Mouse (Mus musculus): ENCODE measurements around the gene Mbnl2. TPM values are rescaled to one million over a fixed set of nuclear protein-coding genes. Genes with fewer than 3 reads are reported as not detected.

Mbnl2 gene
- total RNA-seq, 1 experiment = 33.4 TPM

GRCm38 (mm10) chr14:120432773-120433172 lies 157.3 kb downstream of the Mbnl2 start:
- in situ Hi-C loops (cut with MboI; ENCODE audit: low sequenced_read_pairs in 2 of 2, unreplicated experiment in 2 of 2) = no loop called here

GRCm38 (mm10) chr14:120433931-120434398 lies 158.5 kb downstream of the Mbnl2 start:
- no peak for DNase-seq (ENCODE audit: low read depth, low spot score)
- Histone ChIP-seq H3K9me3 (ENCODE audit: control insufficient read depth, insufficient read depth, low read depth, low read length) (no peaks in the 10 kb centered on the region), H3K9ac (ENCODE audit: insufficient read depth, low read depth, low read length, poor library complexity, severe bottlenecking) (no peak overlapping the region), H3K36me3 (ENCODE audit: control insufficient read depth, insufficient read depth, low read length, poor library complexity, severe bottlenecking) (no peaks in the 10 kb centered on the region), H3K4me3 (ENCODE audit: insufficient read depth in 1 of 2, low read depth in 1 of 2, low read length in 2 of 2, poor library complexity in 1 of 2, severe bottlenecking in 1 of 2) (no peak overlapping the region), H3K27ac (ENCODE audit: insufficient read depth, low read depth, low read length, poor library complexity, severe bottlenecking) (no peak overlapping the region), H3K4me1 (ENCODE audit: control insufficient read depth in 2 of 2, insufficient read depth in 2 of 2, low read length in 2 of 2, poor library complexity in 1 of 2) (no peaks in the 10 kb centered on the region)
- TF ChIP-seq HCFC1 (IDR thresholded peaks at IDR 0.05; ENCODE audit: borderline replicate concordance, insufficient read depth, low read length) = no peak
- TF ChIP-seq ZNF384 (IDR thresholded peaks at IDR 0.05; ENCODE audit: low read depth, low read length) = no peak
- TF ChIP-seq ZC3H11A (IDR thresholded peaks at IDR 0.05; ENCODE audit: borderline replicate concordance, low read depth, low read length) = no peak
- TF ChIP-seq CHD2 (IDR thresholded peaks at IDR 0.05; ENCODE audit: low read depth, low read length) = no peak
- no peak for TF ChIP-seq MAFK (IDR thresholded peaks at IDR 0.05; ENCODE audit: insufficient read depth, low read depth, low read length)
- in situ Hi-C loops (cut with MboI; ENCODE audit: low sequenced_read_pairs in 2 of 2, unreplicated experiment in 2 of 2) = no loop called here

More at GRCm38 (mm10) chr14:120432773-120433172, 157.3 kb downstream of the Mbnl2 start:
- DNase-seq (ENCODE audit: low read depth, low spot score) = peak; percentile 12
- Histone ChIP-seq H3K36me3 (ENCODE audit: control insufficient read depth, insufficient read depth, low read length, poor library complexity, severe bottlenecking) (no peaks in the 10 kb centered on the region), H3K27ac (ENCODE audit: insufficient read depth, low read depth, low read length, poor library complexity, severe bottlenecking) (no peak overlapping the region), H3K4me3 (ENCODE audit: insufficient read depth in 1 of 2, low read depth in 1 of 2, low read length in 2 of 2, poor library complexity in 1 of 2, severe bottlenecking in 1 of 2) (no peak overlapping the region), H3K9ac (ENCODE audit: insufficient read depth, low read depth, low read length, poor library complexity, severe bottlenecking) (no peak overlapping the region), H3K9me3 (ENCODE audit: control insufficient read depth, insufficient read depth, low read depth, low read length) (no peaks in the 10 kb centered on the region), H3K4me1 (ENCODE audit: control insufficient read depth in 2 of 2, insufficient read depth in 2 of 2, low read length in 2 of 2, poor library complexity in 1 of 2) (no peaks in the 10 kb centered on the region)
- TF ChIP-seq ZNF384 (IDR thresholded peaks at IDR 0.05; ENCODE audit: low read depth, low read length) (no peak), MAFK (IDR thresholded peaks at IDR 0.05; ENCODE audit: insufficient read depth, low read depth, low read length) (no peak), CHD2 (IDR thresholded peaks at IDR 0.05; ENCODE audit: low read depth, low read length) (no peak), HCFC1 (IDR thresholded peaks at IDR 0.05; ENCODE audit: borderline replicate concordance, insufficient read depth, low read length) (no peak), ZC3H11A (IDR thresholded peaks at IDR 0.05; ENCODE audit: borderline replicate concordance, low read depth, low read length) (no peak)

- Histone ChIP-seq H3K27ac (ENCODE audit: insufficient read depth, low read depth, low read length, poor library complexity, severe bottlenecking) (no peak overlapping the region), H3K9me3 (ENCODE audit: control insufficient read depth, insufficient read depth, low read depth, low read length) (no peaks in the 10 kb centered on the region), H3K36me3 (ENCODE audit: control insufficient read depth, insufficient read depth, low read length, poor library complexity, severe bottlenecking) (no peaks in the 10 kb centered on the region), H3K4me3 (ENCODE audit: insufficient read depth in 1 of 2, low read depth in 1 of 2, low read length in 2 of 2, poor library complexity in 1 of 2, severe bottlenecking in 1 of 2) (no peak overlapping the region), H3K9ac (ENCODE audit: insufficient read depth, low read depth, low read length, poor library complexity, severe bottlenecking) (no peak overlapping the region), H3K4me1 (ENCODE audit: control insufficient read depth in 2 of 2, insufficient read depth in 2 of 2, low read length in 2 of 2, poor library complexity in 1 of 2) (no peaks in the 10 kb centered on the region)
- no peak for DNase-seq (ENCODE audit: low read depth, low spot score)
- in situ Hi-C loops (cut with MboI; ENCODE audit: low sequenced_read_pairs in 2 of 2, unreplicated experiment in 2 of 2) = no loop called here
- no peak for TF ChIP-seq ZNF384 (IDR thresholded peaks at IDR 0.05; ENCODE audit: low read depth, low read length)
- no peak for TF ChIP-seq HCFC1 (IDR thresholded peaks at IDR 0.05; ENCODE audit: borderline replicate concordance, insufficient read depth, low read length)
- no peak for TF ChIP-seq ZC3H11A (IDR thresholded peaks at IDR 0.05; ENCODE audit: borderline replicate concordance, low read depth, low read length)
- no peak for TF ChIP-seq MAFK (IDR thresholded peaks at IDR 0.05; ENCODE audit: insufficient read depth, low read depth, low read length)
- TF ChIP-seq CHD2 (IDR thresholded peaks at IDR 0.05; ENCODE audit: low read depth, low read length) = no peak
Measured at GRCm38 (mm10) chr14:120434831-120435230, 159.4 kb downstream of the Mbnl2 start.

GRCm38 (mm10) chr14:120440716-120441115 lies 165.2 kb downstream of the Mbnl2 start:
- TF ChIP-seq MAFK (IDR thresholded peaks at IDR 0.05; ENCODE audit: insufficient read depth, low read depth, low read length) (no peak), HCFC1 (IDR thresholded peaks at IDR 0.05; ENCODE audit: borderline replicate concordance, insufficient read depth, low read length) (no peak), ZC3H11A (IDR thresholded peaks at IDR 0.05; ENCODE audit: borderline replicate concordance, low read depth, low read length) (no peak), ZNF384 (IDR thresholded peaks at IDR 0.05; ENCODE audit: low read depth, low read length) (no peak), CHD2 (IDR thresholded peaks at IDR 0.05; ENCODE audit: low read depth, low read length) (no peak)
- no peaks in the 10 kb centered on the region for H3K4me1 ChIP-seq (ENCODE audit: control insufficient read depth in 2 of 2, insufficient read depth in 2 of 2, low read length in 2 of 2, poor library complexity in 1 of 2)
- H3K27ac ChIP-seq (ENCODE audit: insufficient read depth, low read depth, low read length, poor library complexity, severe bottlenecking) = no peak overlapping the region
- in situ Hi-C loops (cut with MboI; ENCODE audit: low sequenced_read_pairs in 2 of 2, unreplicated experiment in 2 of 2) = no loop called here
- H3K9ac ChIP-seq (ENCODE audit: insufficient read depth, low read depth, low read length, poor library complexity, severe bottlenecking) = no peak overlapping the region
- H3K4me3 ChIP-seq (ENCODE audit: insufficient read depth in 1 of 2, low read depth in 1 of 2, low read length in 2 of 2, poor library complexity in 1 of 2, severe bottlenecking in 1 of 2) = no peak overlapping the region
- no peak for DNase-seq (ENCODE audit: low read depth, low spot score)
- no peaks in the 10 kb centered on the region for H3K9me3 ChIP-seq (ENCODE audit: control insufficient read depth, insufficient read depth, low read depth, low read length)
- no peaks in the 10 kb centered on the region for H3K36me3 ChIP-seq (ENCODE audit: control insufficient read depth, insufficient read depth, low read length, poor library complexity, severe bottlenecking)

GRCm38 (mm10) chr14:120441256-120441655 lies 165.8 kb downstream of the Mbnl2 start:
- in situ Hi-C loops (cut with MboI; ENCODE audit: low sequenced_read_pairs in 2 of 2, unreplicated experiment in 2 of 2) = no loop called here
- DNase-seq (ENCODE audit: low read depth, low spot score) = no peak
- Histone ChIP-seq H3K9me3 (ENCODE audit: control insufficient read depth, insufficient read depth, low read depth, low read length) (no peaks in the 10 kb centered on the region), H3K36me3 (ENCODE audit: control insufficient read depth, insufficient read depth, low read length, poor library complexity, severe bottlenecking) (no peaks in the 10 kb centered on the region), H3K9ac (ENCODE audit: insufficient read depth, low read depth, low read length, poor library complexity, severe bottlenecking) (no peak overlapping the region), H3K4me3 (ENCODE audit: insufficient read depth in 1 of 2, low read depth in 1 of 2, low read length in 2 of 2, poor library complexity in 1 of 2, severe bottlenecking in 1 of 2) (no peak overlapping the region), H3K4me1 (ENCODE audit: control insufficient read depth in 2 of 2, insufficient read depth in 2 of 2, low read length in 2 of 2, poor library complexity in 1 of 2) (no peaks in the 10 kb centered on the region), H3K27ac (ENCODE audit: insufficient read depth, low read depth, low read length, poor library complexity, severe bottlenecking) (no peak overlapping the region)
- no peak for TF ChIP-seq CHD2 (IDR thresholded peaks at IDR 0.05; ENCODE audit: low read depth, low read length)
- no peak for TF ChIP-seq ZC3H11A (IDR thresholded peaks at IDR 0.05; ENCODE audit: borderline replicate concordance, low read depth, low read length)
- no peak for TF ChIP-seq HCFC1 (IDR thresholded peaks at IDR 0.05; ENCODE audit: borderline replicate concordance, insufficient read depth, low read length)
- no peak for TF ChIP-seq MAFK (IDR thresholded peaks at IDR 0.05; ENCODE audit: insufficient read depth, low read depth, low read length)
- no peak for TF ChIP-seq ZNF384 (IDR thresholded peaks at IDR 0.05; ENCODE audit: low read depth, low read length)
